Mouse (Mus musculus) layer of hippocampus, postnatal 36 days (tissue): Measurements from ENCODE around the gene Hps1. TPM values are rescaled to one million over a fixed set of nuclear protein-coding genes. Genes with fewer than 3 reads are reported as not detected.
A peak's percentile ranks its signal among the peaks of the same experiment; 100 is the strongest.

ENCODE experiments used
- DNase-seq, 2 experiments: peaks; one replicate each; pipeline ENCODE4 v3.0.0; 2022
- total RNA-seq, 2 experiments: library from RNA; stranded (reverse); gene quantifications; 2 replicates each; pipeline ENCODE4 v1.2.3; 2021

Gene Hps1
- total RNA-seq, 2 experiments from 2014 or later = 11.4 to 12.2 TPM

DNA sequence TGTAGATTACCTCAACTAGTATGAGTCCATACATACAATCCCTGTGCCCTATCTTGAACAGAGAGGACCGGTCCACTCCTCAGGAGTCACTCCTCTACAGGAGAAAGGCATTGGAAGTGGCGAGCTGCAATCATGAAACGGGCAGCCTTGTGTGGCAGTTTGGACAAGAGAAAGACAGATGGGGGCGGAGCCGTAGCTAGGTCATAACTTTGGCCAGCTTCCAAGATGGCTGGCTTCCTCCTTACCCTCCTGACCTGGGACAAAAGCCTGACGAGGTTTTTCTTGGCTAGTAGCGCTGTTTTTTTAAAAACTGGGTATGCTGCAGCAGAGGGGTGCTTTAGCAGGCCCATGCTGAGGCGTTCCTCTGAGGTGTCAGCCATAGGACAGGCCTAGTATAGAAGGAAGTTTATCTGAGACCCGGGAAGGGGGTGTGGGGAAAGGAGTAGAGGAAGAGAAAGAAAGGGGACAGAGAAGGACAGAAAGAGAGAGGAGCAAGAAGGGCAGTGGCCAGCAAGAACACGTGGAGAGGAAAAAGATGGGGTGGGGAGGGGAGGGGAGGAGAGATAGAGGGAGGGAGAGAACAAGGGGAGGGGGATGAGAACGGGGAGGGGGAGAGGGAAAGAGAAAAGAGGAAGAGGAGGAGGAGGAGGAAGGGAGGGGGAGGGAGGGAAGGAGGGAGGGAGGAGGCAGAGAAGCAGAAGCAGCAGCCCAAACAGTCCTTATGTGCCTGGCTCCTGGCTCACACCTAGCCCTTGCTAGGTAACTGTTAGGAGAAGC lies 26.4 kb downstream of the Hps1 start:
- DNase-seq = no peak

DNA sequence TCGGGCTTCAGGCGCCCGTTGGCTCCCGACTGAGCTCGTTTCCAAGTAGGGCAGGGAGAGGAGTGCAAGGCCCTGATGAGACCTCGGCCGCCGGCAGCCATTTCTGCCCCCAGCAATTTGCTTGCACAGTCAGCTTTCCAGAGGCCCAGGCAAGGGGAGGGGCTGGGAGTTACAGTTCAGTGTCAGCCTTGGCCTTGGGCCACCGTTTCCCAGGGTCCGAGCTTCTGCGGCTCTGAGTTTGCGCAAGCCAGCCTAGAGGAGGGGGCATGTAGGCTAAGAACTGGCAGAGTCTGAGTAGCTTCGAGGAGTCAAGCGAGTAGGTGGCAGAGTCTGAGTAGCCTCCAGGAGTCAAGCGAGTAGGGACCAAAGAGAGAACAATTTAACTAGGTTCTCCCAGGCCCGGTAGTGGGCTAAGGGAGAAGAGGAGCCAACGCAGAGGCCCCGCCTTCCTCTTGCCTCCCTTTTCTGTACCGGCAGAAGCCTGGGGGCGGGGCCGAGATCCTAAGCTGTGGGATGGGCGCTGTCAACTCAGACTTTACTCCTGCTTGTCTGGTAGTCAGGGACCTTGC lies 27.3 kb downstream of the Hps1 start, which contains the start of gene Pyroxd2:
Pyroxd2 (minus strand) TSS at position 413 of the 569 bp plus-strand sequence.
- DNase-seq = peak; percentile 41 to 58

DNA sequence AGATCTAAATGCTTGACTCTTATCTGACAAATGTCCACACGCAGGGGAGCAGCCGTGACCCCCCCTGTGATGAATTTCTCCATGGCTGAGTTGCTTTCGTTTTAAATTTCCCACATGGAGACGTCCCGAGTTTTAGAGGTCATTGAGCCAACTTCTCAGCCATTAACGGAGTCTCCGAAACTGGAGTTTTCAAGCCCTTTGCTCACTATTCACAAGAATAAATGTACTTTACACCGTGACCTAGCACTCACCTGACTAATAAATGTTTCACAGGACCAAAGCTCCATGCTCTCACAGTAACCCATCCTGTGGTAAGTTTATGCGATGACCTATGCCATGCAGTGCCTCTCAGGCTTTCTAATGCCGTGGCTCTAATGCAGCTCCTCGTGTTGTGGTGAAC lies 29.6 kb downstream of the Hps1 start:
- no peak for DNase-seq

DNA sequence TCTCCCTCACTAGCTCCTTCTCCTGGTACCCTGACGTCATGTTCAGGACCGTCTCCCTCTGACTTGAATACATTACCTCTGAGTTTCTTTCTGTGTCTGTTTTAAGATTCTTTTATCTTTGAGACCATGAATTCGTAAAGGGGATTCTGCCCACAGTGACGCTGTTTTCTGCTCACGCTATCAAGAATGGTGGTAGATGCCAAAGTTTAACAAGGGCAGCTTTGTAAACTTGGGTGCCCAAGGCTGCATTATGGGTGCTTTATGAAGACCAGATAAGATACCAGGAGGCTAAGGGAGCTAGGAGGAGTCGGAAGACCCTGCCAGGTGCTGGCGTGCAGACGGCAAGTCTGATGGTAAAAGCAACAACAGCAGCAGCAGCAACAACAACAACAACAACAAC lies 33.1 kb downstream of the Hps1 start:
- DNase-seq = no peak

DNA sequence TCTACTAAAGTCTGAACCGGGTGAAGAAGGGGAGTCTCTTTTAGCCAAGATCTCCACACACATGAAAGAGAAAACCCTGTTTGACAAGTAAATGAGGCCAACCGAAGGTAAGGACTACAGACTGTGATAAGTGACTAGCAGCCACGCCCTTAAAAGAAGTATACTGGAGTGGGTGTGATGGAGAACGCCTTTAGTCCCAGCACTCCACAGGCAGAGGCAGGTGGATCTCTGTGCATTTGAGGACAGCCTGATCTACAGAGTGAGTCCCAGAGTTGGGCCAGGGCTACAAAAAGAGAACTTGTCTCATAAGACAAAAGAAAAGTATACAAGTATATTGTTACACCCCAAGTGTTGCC lies 33.9 kb downstream of the Hps1 start:
- no peak for DNase-seq

DNA sequence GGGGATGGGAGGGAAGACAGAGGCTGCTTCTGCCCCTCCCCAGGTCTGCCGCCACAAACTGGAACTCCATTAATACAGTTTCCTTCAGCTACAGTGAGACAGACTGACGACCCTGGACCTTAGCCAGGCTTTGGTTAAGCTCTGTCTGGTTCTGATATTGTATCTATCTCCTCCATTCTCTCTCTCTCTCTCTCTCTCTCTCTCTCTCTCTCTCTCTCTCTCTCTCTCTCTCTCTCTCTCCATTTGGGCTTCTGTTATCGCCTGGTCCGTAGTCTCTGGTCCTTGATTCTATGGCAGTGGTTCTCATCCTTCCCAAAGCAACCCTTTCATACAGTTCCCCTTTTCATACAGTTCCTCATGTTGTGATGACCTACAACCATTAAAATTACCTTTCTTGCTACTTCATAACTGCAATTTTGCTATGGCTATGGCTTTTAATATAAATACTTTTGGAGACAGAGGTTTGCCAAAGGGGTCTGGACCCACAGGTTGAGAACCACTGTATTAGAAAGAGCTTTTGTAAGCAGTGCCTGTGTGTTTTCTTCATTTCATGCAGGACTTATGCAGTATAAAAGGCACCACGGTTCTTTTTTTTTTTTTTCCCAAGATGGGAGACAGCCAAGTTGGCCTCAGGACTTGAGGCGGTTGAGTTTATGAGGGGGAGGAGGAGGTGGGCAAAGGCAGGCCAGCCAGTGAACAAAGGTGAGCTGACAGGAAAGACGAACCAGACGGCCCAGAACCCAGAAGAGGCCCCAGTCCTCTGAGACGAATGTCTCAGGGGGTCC lies 34.5 kb downstream of the Hps1 start:
- DNase-seq = no peak

DNA sequence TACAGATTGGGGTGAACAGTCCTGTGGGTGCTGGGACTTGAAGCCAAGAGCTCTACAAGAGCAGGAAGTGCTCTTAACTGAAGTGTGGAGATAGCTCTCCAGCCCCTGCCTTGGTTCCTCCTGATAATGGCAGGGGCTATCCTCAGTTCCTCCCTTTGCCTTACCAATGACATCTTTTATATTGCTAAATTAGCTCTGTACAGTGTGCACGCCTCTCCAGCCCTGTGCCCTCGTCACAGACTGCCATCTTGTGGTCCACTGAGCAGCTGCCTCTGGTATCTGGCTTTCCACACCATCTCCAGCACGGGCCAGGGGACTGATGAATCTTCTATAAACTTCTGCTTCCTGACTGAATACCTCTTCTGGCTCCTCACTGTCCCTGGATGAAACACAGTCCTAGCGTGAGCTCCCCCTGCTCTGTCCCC lies 35.6 kb downstream of the Hps1 start:
- DNase-seq = peak; percentile 60 to 62

DNA sequence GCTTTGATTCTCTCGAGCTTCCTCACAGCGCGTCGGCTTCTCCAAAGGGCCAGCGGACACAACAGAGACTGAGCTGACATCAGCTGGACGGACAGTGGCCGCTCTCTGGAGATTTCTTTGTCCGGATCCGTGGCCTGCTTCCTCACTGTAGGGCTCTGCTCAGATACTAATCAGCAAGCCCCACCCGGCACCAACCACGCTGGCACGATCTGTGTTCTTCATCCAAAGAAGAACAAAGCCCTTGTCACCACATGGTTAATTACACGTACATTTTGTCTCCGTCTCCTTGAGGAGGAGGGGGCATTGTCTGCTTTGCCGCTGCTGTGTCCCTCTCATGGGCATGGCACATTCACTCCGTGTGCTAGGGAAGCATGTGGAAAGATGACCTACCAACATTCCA lies 36.5 kb downstream of the Hps1 start:
- DNase-seq = no peak

DNA sequence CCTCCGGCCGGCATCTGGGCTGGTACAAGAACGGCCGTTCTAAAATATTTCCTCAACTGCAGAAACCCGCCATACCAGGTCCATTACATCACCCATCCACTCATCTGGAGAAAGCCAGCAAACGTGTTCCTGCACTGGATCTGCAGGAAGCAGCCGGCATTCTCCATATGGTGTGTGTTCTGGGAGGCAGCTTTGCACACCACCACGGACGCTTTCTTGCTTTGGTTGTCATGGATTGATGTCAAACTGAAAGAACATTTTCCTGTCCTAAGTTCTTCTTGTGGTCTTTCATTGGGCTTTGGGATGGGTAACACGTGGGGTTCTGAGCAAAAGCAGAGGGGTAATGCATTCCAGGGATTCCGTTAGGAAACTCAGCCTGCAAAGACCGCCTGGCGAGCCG lies 37.9 kb downstream of the Hps1 start:
- DNase-seq = peak; percentile 42 to 45

DNA sequence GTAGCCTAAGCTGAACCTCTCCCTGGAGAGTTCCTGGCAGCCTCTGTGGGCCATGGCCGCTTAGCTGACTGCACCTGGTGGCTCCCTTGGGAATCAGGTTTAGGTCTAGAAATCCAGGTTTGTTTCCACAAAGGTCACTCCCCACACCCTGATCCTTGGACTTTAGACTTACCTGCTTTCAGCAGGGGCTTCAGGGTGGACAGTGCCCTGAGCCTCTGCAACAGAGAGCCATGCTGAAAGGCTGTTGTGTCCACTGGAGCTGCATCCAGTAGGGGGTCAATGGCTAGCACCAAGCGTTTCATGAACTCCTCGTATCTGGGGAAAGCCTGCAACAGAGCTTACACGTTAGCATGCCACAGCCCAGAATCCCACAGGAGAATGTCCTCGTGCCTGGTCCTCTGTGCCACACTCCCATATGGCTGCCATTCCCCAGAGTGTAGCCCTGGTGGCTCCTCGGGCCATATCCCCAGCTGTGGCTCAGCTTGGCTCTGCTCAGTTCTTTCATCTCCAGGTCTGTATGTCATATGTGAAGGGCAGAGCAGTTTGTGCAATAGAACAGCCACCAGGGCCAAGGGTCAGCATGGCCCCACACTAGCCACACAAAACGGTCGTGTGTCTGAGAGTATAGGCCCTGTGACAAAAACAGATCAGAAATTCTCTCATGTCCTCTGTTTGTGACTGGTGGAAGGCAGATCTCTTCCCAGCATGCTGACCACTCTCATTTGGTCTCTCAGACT lies 39.4 kb downstream of the Hps1 start:
- no peak for DNase-seq

DNA sequence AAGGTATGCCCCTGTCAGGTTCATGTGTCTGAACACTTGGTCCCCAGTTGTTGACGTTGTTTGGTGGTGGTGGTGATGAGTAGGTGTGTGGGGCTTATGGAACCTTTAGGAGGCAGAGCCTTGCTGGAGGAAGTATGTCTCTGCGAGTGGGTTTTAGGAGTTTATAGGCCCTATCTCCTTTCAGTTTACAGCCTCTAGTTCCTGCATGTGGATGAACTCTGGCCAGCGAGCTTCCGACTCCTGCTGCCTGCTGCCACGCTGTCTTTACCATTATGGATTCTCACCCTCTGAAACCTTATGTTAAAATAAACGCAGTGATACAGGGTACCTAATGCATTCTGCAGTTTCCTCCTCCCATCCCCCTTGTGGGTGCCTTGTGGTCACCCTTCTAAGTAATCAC lies 40.0 kb downstream of the Hps1 start:
- DNase-seq = no peak

DNA sequence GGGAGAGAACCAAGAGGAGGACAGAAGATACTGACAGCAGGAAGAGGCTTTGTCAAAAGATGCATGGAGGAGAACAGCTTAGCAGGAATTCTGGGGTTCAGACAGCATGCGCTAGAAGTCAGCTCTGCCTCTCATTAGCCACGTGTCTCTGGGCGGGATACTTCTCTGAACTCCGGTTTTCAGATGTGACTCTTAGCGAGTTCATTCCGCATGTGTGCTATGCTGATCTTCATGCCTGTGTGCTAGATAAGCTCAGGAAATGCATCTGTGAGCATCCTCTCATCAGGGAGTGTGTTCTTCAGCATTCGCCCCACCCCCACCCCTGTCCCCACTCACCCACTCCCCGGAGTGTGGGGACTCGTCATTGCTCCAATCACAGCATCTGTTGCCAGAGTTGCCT lies 42.0 kb downstream of the Hps1 start:
- DNase-seq = no peak

DNA sequence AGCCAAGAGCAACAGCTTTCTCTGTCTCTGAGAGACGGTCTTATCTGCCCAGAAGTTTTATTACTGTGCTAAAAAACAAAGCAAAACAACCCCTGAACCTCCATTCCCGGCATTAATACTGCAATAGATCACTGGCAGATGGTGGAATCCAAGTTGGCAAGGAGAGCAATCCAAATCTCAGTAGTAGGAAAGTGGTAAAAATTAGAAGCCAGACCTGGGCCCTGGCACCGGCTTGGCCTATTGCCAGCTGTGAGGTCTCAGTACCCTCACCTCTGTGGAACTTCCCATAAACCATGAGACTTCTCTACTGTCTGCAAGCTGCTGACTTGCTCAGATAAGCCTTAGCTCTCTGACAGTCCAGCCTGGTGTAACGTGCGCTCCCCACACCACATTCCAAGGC lies 44.8 kb downstream of the Hps1 start:
- peak in 1 of 2 experiments; percentile 35 for DNase-seq

DNA sequence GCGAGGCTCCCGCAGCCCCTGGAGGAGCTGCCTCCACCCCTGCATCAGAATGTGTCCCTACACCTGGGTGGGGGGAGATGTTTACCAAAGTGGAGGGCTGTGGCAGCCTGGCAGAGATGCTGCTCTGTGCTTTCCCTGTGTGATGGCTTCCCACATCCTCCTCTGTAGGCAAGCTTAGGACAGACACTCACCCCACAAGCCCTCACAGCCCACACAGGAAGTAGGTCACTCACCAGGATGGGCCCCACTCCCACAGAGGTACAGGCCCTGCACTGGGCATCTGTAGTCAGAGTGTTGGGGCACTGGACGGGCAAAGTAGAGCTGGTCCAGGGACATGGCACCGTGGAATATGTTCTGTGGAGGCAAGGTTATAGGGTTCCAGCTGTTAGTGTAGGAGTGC lies 52.4 kb downstream of the Hps1 start:
- no peak for DNase-seq

DNA sequence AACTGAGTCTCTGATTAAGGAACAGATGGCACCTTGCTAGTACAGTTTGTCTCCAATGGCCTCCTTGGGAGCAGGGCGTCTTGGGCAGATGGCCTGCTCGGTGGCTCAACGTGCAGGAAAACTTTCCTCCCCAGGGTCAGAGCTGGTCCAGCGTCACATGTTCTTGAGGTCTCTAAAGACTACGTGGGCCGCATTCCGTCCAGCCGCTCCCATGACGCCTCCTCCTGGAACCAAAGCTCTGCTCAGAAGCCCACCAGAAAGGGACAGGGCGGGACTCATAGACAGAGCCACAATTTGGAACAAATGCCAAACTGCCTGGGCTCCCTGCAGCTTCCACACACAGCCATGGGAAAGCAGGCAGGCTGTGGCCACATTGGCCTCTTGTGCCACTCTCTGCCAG lies 53.0 kb downstream of the Hps1 start:
- DNase-seq = no peak

DNA sequence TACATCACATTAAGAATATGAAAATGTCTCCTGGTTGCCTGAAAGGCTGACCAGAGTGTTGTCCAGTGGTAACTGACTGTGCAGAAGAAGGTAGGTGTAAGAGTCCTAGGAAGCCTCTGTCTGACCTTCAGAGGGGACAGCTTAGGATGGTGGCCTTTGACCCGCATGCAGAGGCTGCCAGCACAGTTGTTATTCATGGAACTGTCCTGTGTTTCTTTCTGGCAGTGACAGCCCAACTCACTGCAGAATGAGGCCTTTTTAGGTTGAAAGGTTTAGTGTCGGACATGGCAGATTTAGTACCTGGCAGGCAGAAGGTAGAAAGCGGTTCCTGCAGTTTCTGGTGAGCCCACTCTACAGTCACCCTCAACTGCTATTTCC lies 53.8 kb downstream of the Hps1 start:
- DNase-seq = no peak

DNA sequence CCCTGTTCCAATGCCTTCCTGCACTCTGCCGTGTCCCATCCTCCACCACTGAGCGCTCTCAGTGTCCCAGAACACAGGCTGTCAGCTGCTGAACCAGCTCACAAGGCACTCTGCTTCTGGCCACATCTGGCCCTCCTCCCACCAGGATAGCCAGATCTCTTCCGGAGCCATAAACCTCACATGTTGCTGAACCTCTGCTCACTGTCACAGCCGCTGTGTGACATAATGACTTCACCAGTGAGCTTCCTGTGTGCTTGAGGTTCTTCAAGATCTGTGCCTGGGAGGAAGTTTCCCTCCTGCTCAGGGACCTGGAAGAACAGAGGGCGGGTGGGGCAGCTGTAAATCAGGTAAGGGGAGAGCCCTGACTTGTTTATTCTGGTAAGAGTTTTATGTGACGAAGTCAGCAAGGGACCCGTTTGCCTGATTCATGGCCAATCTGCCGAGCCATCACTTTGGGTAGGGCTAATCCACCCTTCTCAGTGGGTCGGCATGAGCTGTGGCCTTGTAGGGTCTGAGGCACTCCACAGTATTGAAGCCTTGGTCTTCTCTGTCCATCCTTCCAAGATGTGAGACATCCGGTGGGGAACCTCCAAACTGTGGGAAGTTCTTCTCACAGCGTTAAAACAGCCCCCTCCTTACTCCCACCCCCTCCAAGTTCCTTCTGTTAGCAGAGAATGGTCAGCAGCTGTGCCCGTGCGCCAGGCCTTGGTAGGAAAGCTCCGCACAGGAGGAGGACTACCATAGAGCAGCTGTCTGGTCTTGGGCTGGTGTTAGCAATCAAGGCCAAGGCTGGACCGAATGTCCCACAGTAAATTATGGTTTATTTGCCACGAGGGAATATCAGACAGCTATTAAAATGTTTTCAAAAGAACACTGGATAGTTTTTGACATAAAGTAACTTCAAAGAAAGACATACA lies 54.5 kb downstream of the Hps1 start:
- DNase-seq = no peak

DNA sequence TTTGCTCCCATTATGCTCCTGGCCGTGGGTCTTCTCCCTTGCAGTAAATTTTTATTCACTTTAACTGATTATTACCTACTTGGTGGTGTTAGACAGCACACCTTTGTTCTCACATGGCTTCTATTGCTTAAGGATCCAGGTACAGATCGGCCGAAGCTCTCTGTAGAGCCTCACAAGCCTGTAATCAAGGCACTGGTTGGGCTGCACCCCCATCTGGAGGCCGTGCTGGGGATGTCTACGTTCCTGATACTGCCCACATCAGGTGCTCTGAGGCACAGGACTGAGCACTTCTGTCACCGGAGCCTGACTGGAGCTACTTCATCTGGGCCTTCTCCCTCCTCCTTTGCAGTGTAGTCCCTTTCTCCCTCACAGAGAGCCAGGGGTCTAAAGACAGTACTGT lies 56.5 kb downstream of the Hps1 start:
- DNase-seq = no peak

DNA sequence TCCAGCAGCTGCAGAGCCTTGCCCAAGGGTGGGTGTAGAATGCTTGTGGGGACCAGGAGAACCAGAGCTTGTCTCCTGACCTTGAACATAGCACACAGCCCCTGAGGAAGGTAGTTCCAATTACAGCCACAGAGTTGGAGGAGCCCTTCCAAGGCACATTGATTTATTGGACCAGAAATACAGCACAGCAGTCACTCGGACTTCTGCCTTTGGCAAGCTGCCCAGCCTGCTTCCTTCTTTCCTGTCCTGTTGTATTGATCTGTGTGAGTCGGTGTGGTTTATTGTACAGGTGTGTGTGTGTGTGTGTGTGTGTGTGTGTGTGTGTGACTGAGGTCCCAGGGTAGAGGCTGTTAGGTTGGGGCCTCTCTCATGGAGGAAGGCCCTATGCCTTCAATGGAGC lies 57.3 kb downstream of the Hps1 start:
- no peak for DNase-seq

DNA sequence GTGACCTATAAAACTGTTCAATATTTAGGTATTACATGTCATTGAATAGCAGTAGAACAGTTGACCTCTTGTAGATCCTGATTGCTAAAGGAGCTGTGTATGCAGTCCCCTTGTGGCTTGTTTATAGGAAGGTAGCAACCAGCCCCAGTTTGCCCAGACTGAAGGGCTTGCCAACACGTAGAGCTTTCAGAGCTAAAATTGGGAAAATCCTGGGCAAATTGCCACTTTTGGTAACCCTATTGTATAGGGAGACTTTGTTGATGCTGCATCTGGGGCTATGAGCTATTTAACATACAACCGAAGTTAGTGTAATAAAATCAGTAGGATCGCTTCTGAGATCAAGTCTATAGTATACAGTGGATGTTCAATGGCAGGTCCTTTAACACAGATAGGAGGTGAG lies 61.7 kb downstream of the Hps1 start:
- no peak for DNase-seq

DNA sequence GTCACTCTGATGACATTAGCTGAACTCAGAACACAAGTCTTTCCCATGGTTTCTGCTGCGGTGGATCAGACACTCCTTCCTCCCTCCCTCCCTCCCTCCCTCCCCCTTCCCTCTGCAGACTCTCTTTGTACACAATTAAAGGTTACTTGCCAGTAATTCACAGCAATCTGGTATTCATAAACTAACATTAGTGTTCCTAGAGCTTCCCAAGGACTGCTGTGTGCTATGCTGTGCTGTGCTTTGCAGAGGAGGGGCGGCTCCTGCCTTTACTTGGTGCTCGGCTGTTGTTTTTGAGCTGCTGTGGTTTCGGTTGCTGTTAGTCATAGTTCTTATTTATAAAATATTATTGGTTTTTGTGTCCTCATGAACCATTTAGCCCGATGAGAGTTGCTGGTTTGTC lies 62.1 kb downstream of the Hps1 start:
- DNase-seq = no peak

DNA sequence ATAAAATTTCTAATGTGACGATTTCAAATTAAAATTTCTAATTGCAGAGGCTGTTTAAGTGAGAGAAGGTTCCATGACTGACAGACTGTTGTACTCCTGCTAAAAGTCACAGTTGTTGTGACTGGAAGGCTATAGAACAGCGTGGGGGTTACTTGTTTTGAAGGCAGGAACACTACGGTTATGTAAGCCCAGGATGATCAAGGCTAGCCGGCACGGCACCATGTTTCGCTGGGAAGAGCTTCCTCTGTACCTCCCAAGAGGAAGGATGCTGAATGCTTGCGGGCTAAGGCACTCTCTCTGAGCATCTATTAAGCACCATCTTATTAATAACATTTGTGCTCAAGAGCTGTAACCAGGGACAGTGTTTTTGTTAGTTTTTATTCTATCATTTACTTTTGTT lies 63.3 kb downstream of the Hps1 start:
- peak; percentile 60 to 66 for DNase-seq
